Mouse (Mus musculus) adrenal gland, postnatal 4 days (tissue): ENCODE measurements at regions not wholly inside any gene's neighbourhood (a gene's known extent, or its start where the extent isn't known, plus 50 kb on each side); places are given as distances from the start of the nearest gene placed in this dataset.
A peak's percentile ranks its signal among the peaks of the same experiment; 100 is the strongest.

Experiments used
- DNase-seq, 2 experiments: peaks; one replicate each; pipeline ENCODE4 v3.0.0; 2021 to 2022; ENCODE audit warnings: low spot score in 2 of 2, mixed read lengths in 2 of 2

- DNase-seq: no peak
Measured at GRCm38 (mm10) chr5:33516211-33516610, 82.4 kb upstream of the Nkx1-1 start.

- no peak for DNase-seq
Measured at GRCm38 (mm10) chr5:33512253-33512884, 78.6 kb upstream of the Nkx1-1 start.

- DNase-seq: no peak
Measured at GRCm38 (mm10) chr5:33511529-33512252, 77.9 kb upstream of the Nkx1-1 start.

GRCm38 (mm10) chr5:33505786-33506185, 72.0 kb upstream of the Nkx1-1 start:
- DNase-seq: no peak

- DNase-seq: no peak
Measured at GRCm38 (mm10) chr5:33501735-33502495, 68.1 kb upstream of the Nkx1-1 start.

GRCm38 (mm10) chr5:33501211-33501610, 67.4 kb upstream of the Nkx1-1 start:
- no peak for DNase-seq

GRCm38 (mm10) chr5:33495900-33496529, 62.2 kb upstream of the Nkx1-1 start:
- peak; percentile 64 to 78 for DNase-seq

- DNase-seq: no peak
Measured at GRCm38 (mm10) chr5:33495276-33495675, 61.5 kb upstream of the Nkx1-1 start.

GRCm38 (mm10) chr5:33492604-33493315, 59.0 kb upstream of the Nkx1-1 start:
- no peak for DNase-seq

- DNase-seq: no peak
Measured at GRCm38 (mm10) chr5:33489286-33489685, 55.5 kb upstream of the Nkx1-1 start.

- no peak for DNase-seq
Measured at GRCm38 (mm10) chr5:33488152-33488561, 54.4 kb upstream of the Nkx1-1 start.

- no peak for DNase-seq
Measured at GRCm38 (mm10) chr5:33485765-33486164, 52.0 kb upstream of the Nkx1-1 start.
